Mouse (Mus musculus): ENCODE data around the gene Gm49711.
"Not testable (repeated sequence)": the region's sequence is repeated elsewhere in the genome, so short reads cannot be mapped to it uniquely, and the experiment has no call there.

The Gm49711 gene

GRCm38 (mm10) chr16:92179306-92179705 lies 121.2 kb downstream of the Gm49711 start:
- no peak for DNase-seq (ENCODE audit: low read depth, low spot score)

- no peak for DNase-seq (ENCODE audit: low read depth, low spot score)
These were observed 125.4 kb downstream of the Gm49711 start for GRCm38 (mm10) chr16:92183477-92183876.

- DNase-seq (ENCODE audit: low read depth, low spot score), result no peak
These were observed 132.5 kb downstream of the Gm49711 start for GRCm38 (mm10) chr16:92190603-92191002.

GRCm38 (mm10) chr16:92195094-92195493 lies 137.0 kb downstream of the Gm49711 start:
- no peak for DNase-seq (ENCODE audit: low read depth, low spot score)

- DNase-seq (ENCODE audit: low read depth, low spot score), result no peak
These were observed 138.7 kb downstream of the Gm49711 start for GRCm38 (mm10) chr16:92196741-92197331.

GRCm38 (mm10) chr16:92200615-92201014 lies 142.5 kb downstream of the Gm49711 start:
- no peak for DNase-seq (ENCODE audit: low read depth, low spot score)

GRCm38 (mm10) chr16:92203599-92203998 lies 145.5 kb downstream of the Gm49711 start:
- DNase-seq (ENCODE audit: low read depth, low spot score), result no peak

GRCm38 (mm10) chr16:92209291-92209781 lies 151.2 kb downstream of the Gm49711 start:
- no peak for DNase-seq (ENCODE audit: low read depth, low spot score)

GRCm38 (mm10) chr16:92210316-92210715 lies 152.2 kb downstream of the Gm49711 start:
- not testable (repeated sequence) for DNase-seq (ENCODE audit: low read depth, low spot score)

- not testable (repeated sequence) for DNase-seq (ENCODE audit: low read depth, low spot score)
These were observed 155.8 kb downstream of the Gm49711 start for GRCm38 (mm10) chr16:92213911-92214310.

GRCm38 (mm10) chr16:92215599-92216390 lies 157.7 kb downstream of the Gm49711 start:
- no peak for DNase-seq (ENCODE audit: low read depth, low spot score)

GRCm38 (mm10) chr16:92220754-92221153 lies 162.6 kb downstream of the Gm49711 start:
- no peak for DNase-seq (ENCODE audit: low read depth, low spot score)

- no peak for DNase-seq (ENCODE audit: low read depth, low spot score)
These were observed 170.3 kb downstream of the Gm49711 start for GRCm38 (mm10) chr16:92228332-92228919.

- no peak for DNase-seq (ENCODE audit: low read depth, low spot score)
These were observed 172.4 kb downstream of the Gm49711 start for GRCm38 (mm10) chr16:92230476-92230931.

GRCm38 (mm10) chr16:92234530-92234929 lies 176.4 kb downstream of the Gm49711 start:
- DNase-seq (ENCODE audit: low read depth, low spot score), result no peak

GRCm38 (mm10) chr16:92235222-92235621 lies 177.1 kb downstream of the Gm49711 start:
- DNase-seq (ENCODE audit: low read depth, low spot score), result no peak

Measured in A20 (cell line).